Mouse (Mus musculus): ENCODE measurements around the gene Dlg2.

GRCm38 (mm10) chr7:92125886-92126285 is 1649.4 kb downstream of the Dlg2 start:
- TF ChIP-seq CTCF (IDR thresholded peaks at IDR 0.05; ENCODE audit: low read depth, low read length) (no peak), POLR2A (IDR thresholded peaks at IDR 0.05; ENCODE audit: insufficient read depth, low read length) (no peak)

Measured in ES-Bruce4 (cell line).